Mouse (Mus musculus) neural tube, embryonic 14.5 days (tissue): ENCODE measurements around the gene Astn2. TPM values are rescaled to one million over a fixed set of nuclear protein-coding genes. Genes with fewer than 3 reads are reported as not detected.
A peak's percentile ranks its signal among the peaks of the same experiment; 100 is the strongest.

Experiments
- ATAC-seq: fragments of 200-750 bp; cut with Nextera tagmentation; 2 replicates; pipeline ENCODE4 v1.8.0; 2017; ENCODE audit warnings: low read depth, mild to moderate bottlenecking, moderate TSS enrichment, moderate library complexity
- H3K27ac ChIP-seq: fragments of 300-500 bp; sonication (generic); 2 replicates; pipeline ENCODE4 v1.5.1; 2014; ENCODE audit warnings: low read depth, mild to moderate bottlenecking, control low read depth, low read length, moderate library complexity, mixed read lengths
- H3K27me3 ChIP-seq: fragments of 300-500 bp; sonication (generic); 2 replicates; pipeline ENCODE4 v1.6.1; 2014; ENCODE audit warnings: low read length; ENCODE audit not compliant: control insufficient read depth, insufficient read depth
- H3K36me3 ChIP-seq: fragments of 300-500 bp; sonication (generic); 2 replicates; pipeline ENCODE4 v1.6.1; 2014; ENCODE audit warnings: low read length, mixed read lengths; ENCODE audit not compliant: control insufficient read depth, insufficient read depth
- H3K4me1 ChIP-seq: fragments of 300-500 bp; sonication (generic); 2 replicates; pipeline ENCODE4 v1.6.1; 2014; ENCODE audit warnings: low read length; ENCODE audit not compliant: control insufficient read depth, insufficient read depth
- H3K4me2 ChIP-seq: fragments of 300-500 bp; sonication (generic); 2 replicates; pipeline ENCODE4 v1.6.1; 2014; ENCODE audit warnings: mild to moderate bottlenecking, low read depth, low read length, control low read depth
- H3K4me3 ChIP-seq: fragments of 300-500 bp; sonication (generic); 2 replicates; pipeline ENCODE4 v1.5.1; 2014; ENCODE audit warnings: low read depth, low read length, control low read depth, mixed read lengths
- H3K9ac ChIP-seq: fragments of 300-500 bp; sonication (generic); replicated peaks from 2 replicates; pipeline ENCODE4 v1.6.1; 2014; ENCODE audit warnings: low read depth, mild to moderate bottlenecking, control low read depth, low read length, mixed read lengths
- H3K9me3 ChIP-seq: fragments of 300-500 bp; sonication (generic); 2 replicates; pipeline ENCODE4 v1.6.1; 2016; ENCODE audit warnings: low read length; ENCODE audit not compliant: control insufficient read depth
- WGBS: fragments of 180-500 bp; shearing (Covaris S2); extraction: QIAGEN DNeasy Blood & Tissue Kit; methylation state at CpG from one replicate; pipeline ENCODE4 v1.1.7; 2014; 5-methylcytosine and 5-hydroxymethylcytosine counted together
- polyA plus RNA-seq: library from polyadenylated mRNA; unstranded; fragments of >200 nt; fragmentation: Nextera tagmentation; extraction: Ambion mirVana; gene quantifications from 2 replicates; pipeline ENCODE4 v1.2.1, GENCODE M21; 2014

Astn2 gene
- polyA plus RNA-seq, 1 experiment from 2014 or later, result 6.3 TPM

DNA sequence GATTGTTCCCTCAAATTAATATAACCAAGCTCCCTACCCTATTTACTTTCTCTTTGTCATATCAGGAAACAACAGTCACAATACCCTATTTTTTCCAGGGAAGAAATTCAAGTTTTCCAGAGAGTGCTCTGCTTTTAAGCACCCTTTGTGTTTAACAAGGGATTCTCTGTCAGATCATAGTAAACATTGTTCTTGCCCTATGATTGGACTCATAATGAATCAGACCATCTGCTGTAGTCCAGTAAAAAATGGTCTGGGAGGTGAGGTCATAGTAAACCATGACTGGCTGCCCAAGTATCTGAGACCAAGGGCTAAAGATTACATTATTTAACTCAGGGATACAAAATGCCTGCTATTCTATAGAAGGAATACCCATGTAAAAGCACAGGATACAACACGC, 452.5 kb downstream of the Astn2 start:
- no peaks in the 10 kb centered on the region for H3K36me3 ChIP-seq
- H3K4me2 ChIP-seq, result no peak overlapping the region
- 87% methylated on average over 1 of the region's 1 CpGs for WGBS
- H3K4me3 ChIP-seq, result no peak overlapping the region
- H3K4me1 ChIP-seq, result no peaks in the 10 kb centered on the region
- no peaks in the 10 kb centered on the region for H3K27me3 ChIP-seq
- no peak overlapping the region for H3K27ac ChIP-seq
- no peak overlapping the region for H3K9ac ChIP-seq
- H3K9me3 ChIP-seq, result no peaks in the 10 kb centered on the region
- ATAC-seq, result no peak

DNA sequence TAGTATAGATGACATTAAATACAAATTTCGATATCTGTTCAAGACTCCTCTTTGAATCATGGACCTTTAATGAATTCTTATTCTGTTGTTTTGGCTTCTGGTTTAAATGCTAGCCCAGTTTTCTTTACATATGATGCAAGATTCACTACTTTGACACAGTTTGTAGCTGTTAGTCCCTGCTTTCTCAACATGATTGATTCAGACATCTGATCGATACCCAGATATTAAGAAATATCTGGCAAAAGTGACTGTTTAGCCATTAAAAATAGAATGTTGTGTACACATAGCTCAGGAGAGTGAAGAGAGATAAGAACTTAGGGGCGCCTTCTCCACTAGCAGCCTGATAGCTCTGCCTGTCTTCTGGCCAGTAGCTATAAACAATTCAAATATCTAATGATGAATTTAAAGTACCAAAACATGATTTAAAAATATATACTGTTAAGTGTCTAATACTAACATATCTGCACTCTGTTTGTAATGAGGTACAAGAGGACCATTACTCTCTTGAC, 457.2 kb downstream of the Astn2 start:
- Histone ChIP-seq H3K36me3 (no peaks in the 10 kb centered on the region), H3K4me1 (no peaks in the 10 kb centered on the region), H3K9me3 (no peaks in the 10 kb centered on the region), H3K4me3 (no peak overlapping the region), H3K4me2 (no peak overlapping the region), H3K27ac (no peak overlapping the region), H3K9ac (no peak overlapping the region), H3K27me3 (no peaks in the 10 kb centered on the region)
- ATAC-seq, result no peak
- 94% methylated on average over 3 of the region's 3 CpGs for WGBS

DNA sequence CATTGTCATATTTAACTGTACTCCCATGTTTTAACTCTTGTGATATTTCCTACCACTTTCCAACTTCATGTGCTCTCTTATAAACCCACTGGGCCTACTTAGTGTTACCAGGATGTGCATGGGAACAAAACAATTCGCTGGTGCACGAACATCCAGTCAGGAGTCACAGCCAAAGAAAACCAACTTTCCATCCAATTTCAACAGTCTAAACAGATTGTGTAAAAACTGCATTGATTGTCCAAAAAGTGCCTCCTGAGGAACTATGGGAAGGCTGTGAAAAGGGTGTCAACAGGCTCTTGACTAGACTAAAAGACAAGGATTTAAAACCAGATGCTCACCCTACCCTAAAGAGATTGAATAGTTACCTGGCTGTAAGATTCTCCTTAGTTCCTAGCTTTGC, 458.4 kb downstream of the Astn2 start:
- Histone ChIP-seq H3K4me1 (no peaks in the 10 kb centered on the region), H3K27me3 (no peaks in the 10 kb centered on the region), H3K9ac (no peak overlapping the region), H3K4me3 (no peak overlapping the region), H3K4me2 (no peak overlapping the region), H3K9me3 (no peaks in the 10 kb centered on the region), H3K27ac (no peak overlapping the region), H3K36me3 (no peaks in the 10 kb centered on the region)
- no peak for ATAC-seq
- WGBS, result 95% methylated on average over 2 of the region's 2 CpGs

DNA sequence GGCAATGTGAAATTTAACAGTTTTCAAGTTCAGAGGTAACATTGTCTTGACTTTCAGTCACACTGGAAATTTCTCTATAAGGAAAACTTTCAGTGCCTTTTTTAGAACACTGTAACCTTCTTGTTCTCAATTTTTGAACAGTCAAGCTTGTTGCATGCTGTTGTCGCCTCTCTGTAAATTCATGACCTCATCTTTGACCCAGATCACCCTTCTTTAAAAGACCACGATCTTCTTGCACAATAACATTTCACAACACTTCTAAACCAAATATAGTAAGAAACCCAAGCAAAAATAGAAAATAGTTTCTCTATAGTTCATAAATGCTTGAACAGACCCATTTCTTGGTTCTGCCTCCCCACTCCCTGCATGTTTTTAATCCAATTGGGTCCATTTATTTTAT, 473.5 kb downstream of the Astn2 start:
- no peak overlapping the region for H3K9ac ChIP-seq
- 76% methylated on average over 2 of the region's 2 CpGs for WGBS
- ATAC-seq, result no peak

DNA sequence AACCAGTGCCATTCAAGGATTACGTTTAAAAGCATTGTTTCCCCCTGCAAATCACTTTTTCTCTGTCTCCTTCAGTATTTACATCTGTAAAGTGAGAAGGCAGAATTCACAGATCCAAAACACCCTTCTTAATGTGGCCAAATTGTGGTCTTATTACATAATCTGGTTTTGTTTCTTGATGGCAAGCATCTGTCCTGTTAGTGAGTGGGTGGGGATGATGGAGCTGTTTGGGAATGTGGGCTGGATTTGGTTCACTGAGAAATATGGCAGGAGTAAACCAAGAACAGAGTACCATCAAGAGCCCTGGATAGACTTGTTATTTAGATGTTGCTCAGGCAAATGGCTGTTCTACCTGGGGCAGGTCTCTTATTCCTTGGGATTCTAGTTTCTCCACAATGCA, 484.1 kb downstream of the Astn2 start:
- Histone ChIP-seq H3K9me3 (no peaks in the 10 kb centered on the region), H3K27ac (no peak overlapping the region), H3K4me2 (no peak overlapping the region), H3K27me3 (no peaks in the 10 kb centered on the region), H3K4me3 (no peak overlapping the region), H3K4me1 (no peaks in the 10 kb centered on the region), H3K9ac (no peak overlapping the region), H3K36me3 (no peaks in the 10 kb centered on the region)
- WGBS, result 69% methylated on average over 1 of the region's 1 CpGs
- ATAC-seq, result no peak

More for the DNA sequence above, 473.5 kb downstream of the Astn2 start:
- Histone ChIP-seq H3K36me3 (no peaks in the 10 kb centered on the region), H3K4me1 (no peaks in the 10 kb centered on the region), H3K9me3 (no peaks in the 10 kb centered on the region), H3K4me3 (no peak overlapping the region), H3K27me3 (no peaks in the 10 kb centered on the region), H3K4me2 (no peak overlapping the region), H3K27ac (no peak overlapping the region)

DNA sequence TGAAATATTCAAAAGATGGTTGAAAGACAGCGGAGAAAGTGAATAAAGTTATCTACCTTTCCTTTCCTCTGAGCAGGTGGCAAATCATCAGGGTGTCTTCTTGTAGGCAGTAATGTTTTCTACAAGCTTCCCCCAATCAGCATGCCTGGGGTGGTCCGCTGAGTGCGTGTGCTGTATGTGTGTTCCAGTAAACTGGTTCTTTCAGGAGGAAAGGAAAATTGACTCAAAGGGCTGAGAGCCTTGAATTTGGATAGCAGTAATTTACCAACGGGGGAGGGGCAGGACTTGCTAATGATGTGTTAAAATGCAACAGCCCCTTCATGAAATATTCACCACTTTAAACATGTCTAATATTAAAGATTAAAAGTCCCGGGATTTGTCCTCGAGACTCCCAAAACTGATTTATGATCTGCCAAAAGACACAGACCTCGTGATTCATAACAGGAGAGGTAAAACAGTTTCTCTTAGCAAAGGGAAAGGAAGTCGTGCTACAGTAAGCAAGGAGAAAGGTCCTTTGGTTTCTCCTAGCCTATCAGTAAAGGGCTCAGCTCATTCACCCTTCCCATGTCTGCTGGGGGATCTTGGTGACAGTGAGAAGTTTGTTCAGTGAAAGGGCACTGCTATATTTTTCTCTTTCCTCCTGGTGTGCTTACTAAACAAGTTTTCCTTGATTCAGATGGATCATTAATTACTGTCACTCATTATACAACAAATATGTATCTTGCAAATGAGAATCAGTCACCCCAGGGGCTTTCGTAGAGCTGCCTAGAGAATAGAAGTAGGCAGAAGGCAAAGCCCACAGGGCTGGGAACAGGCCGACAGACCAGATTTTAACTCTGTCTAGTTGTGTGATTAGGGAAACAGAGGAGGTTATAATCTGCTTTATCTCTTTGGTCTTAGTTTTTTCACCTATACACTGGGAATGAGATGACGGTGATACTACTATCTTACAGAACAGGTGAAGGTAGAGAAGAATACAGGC, 488.1 kb downstream of the Astn2 start:
- Histone ChIP-seq H3K4me1 (no peaks in the 10 kb centered on the region), H3K4me2 (no peak overlapping the region), H3K9me3 (no peaks in the 10 kb centered on the region), H3K27me3 (no peaks in the 10 kb centered on the region), H3K27ac (no peak overlapping the region), H3K36me3 (no peaks in the 10 kb centered on the region), H3K4me3 (no peak overlapping the region), H3K9ac (no peak overlapping the region)
- 51% methylated on average over 11 of the region's 11 CpGs for WGBS
- ATAC-seq, result no peak; the same call in 1 of the 2 replicates

DNA sequence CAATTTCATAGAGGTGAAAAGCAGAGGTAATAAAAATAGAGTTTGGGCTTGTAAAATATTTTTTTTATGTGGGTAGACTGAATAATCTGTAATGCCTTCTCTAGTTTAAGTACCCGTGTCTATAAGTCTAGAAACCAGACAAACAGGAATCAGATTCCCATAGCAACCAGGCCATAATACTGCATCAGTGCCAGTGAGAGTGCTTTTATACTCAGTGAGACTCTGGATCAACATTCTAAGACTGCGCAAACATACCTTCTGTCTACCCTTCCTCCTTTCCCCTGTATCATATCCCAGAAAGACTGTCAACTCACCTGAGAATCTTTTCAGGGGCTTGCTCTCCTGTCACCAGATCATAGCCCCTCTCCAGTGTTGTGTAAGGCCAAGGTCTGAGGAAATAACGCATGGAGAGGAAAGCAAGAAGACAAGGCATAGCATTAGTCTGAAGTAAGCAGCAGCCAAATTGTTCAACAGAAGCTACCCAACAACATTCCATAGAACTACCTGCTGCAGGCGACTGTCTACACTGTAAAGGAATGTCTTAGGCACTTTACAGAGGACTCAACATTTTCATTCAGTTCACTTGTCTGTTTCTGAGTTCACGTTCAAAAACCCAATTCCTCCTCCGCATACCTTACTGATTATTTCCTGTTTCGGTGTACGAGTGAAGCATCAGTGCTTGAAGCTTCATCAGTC, 492.0 kb downstream of the Astn2 start:
- Histone ChIP-seq H3K9me3 (no peaks in the 10 kb centered on the region), H3K4me2 (no peak overlapping the region), H3K36me3 (no peaks in the 10 kb centered on the region), H3K9ac (no peak overlapping the region), H3K27me3 (no peaks in the 10 kb centered on the region), H3K4me1 (0 out of 2 replicates have a peak, but pooled peaks cover 3% of the 10 kb centered on the region), H3K4me3 (no peak overlapping the region), H3K27ac (no peak overlapping the region)
- 81% methylated on average over 8 of the region's 8 CpGs for WGBS
- 0 out of 2 replicates have a peak, but pooled peaks have one; percentile 22 for ATAC-seq

DNA sequence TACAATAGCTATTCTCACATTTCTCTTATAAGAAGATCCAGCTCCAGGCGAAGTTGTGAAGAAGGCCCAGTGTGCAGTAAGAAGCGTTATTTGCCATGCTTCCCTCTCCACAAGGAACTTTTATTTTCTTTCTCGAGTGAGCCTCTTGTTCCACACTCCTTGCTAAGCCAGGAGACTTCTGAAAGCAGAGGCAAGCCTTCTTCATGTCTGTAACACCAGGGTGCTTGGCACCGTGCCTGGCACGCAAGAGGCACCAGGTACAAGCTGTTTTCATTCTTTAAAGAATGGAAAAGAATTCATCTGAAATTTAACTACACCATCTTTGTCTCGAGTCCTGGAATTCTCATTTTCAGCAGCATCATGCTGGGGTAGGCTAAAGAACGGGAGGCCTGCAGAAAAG, 496.8 kb downstream of the Astn2 start:
- no peak overlapping the region for H3K4me2 ChIP-seq
- no peak overlapping the region for H3K9ac ChIP-seq
- 0 out of 2 replicates have a peak, but pooled peaks cover 3% of the 10 kb centered on the region for H3K4me1 ChIP-seq
- 46% methylated on average over 7 of the region's 7 CpGs for WGBS
- no peaks in the 10 kb centered on the region for H3K36me3 ChIP-seq
- H3K27me3 ChIP-seq, result no peaks in the 10 kb centered on the region
- no peak overlapping the region for H3K4me3 ChIP-seq
- no peak overlapping the region for H3K27ac ChIP-seq
- ATAC-seq, result no peak
- no peaks in the 10 kb centered on the region for H3K9me3 ChIP-seq

DNA sequence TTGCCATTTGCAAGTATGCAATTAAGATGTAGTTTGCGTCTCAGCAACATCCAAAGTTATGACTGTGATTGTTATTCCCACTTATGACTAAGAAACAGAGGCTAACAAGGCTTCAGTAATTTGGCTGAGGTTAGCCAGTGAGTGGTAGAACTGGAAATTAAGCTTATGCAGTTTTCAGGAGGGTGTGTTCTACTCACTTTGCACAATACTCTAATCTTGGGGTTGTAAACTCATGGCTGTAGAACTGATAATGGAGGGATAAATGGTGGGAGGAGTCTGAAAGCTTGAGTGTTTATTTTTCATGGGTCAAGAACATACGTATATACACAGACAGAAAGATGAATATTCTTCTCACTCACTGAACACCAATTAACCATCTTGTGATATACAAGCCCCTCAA, 499.4 kb downstream of the Astn2 start:
- Histone ChIP-seq H3K27ac (no peak overlapping the region), H3K4me2 (no peak overlapping the region), H3K9ac (no peak overlapping the region), H3K27me3 (no peaks in the 10 kb centered on the region), H3K36me3 (no peaks in the 10 kb centered on the region), H3K4me3 (no peak overlapping the region), H3K9me3 (no peaks in the 10 kb centered on the region), H3K4me1 (0 out of 2 replicates have a peak, but pooled peaks cover 3% of the 10 kb centered on the region)
- ATAC-seq, result no peak
- WGBS, result 88% methylated on average over 2 of the region's 2 CpGs
